Mouse (Mus musculus): Measurements from ENCODE around the gene Igf2bp3.
A peak's percentile ranks its signal among the peaks of the same experiment; 100 is the strongest.

Igf2bp3 gene

GRCm38 (mm10) chr6:49218275-49218802 lies 3.6 kb upstream of the Igf2bp3 start:
- DNase-seq (ENCODE audit: low spot score in 2 of 2): no peak

DNA sequence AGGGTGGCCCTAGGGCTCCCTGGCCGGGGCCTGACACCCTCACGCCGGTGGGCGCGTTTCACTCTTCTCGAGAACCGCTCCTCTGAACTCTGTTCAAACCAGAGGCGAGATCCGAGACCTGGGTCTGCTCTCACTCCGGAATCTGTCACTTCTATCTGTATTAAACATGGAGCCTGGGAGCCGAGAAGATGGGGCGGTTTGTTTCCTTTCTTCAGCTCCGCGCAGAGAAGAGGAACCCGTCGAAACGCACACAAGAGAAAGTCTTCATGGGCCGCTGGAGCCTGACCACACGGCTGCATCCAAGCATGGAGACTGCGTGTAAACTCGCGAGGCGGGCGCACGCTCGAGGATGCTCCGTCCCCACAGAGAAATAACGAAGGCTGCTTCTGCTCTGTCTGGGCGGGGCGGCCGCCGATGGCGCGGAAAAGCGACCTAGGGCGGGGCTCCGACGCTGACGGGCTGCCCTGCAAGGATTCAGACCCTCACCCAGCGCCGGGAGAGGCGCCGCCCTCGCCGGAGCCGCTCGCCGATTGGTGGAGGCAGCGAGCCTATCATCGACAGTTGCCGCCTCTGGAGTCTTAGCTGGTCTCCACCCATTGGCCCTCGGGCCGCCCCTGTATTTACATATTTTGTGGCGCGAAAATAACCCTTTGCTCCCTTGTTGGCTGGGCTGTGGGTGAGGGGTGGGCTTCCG lies 3.0 kb upstream of the Igf2bp3 start:
- peak; percentile 65 to 74 for DNase-seq (ENCODE audit: low spot score in 2 of 2)

GRCm38 (mm10) chr6:49216811-49217542 lies 2.2 kb upstream of the Igf2bp3 start:
- no peak for DNase-seq (ENCODE audit: low spot score in 2 of 2)

DNA sequence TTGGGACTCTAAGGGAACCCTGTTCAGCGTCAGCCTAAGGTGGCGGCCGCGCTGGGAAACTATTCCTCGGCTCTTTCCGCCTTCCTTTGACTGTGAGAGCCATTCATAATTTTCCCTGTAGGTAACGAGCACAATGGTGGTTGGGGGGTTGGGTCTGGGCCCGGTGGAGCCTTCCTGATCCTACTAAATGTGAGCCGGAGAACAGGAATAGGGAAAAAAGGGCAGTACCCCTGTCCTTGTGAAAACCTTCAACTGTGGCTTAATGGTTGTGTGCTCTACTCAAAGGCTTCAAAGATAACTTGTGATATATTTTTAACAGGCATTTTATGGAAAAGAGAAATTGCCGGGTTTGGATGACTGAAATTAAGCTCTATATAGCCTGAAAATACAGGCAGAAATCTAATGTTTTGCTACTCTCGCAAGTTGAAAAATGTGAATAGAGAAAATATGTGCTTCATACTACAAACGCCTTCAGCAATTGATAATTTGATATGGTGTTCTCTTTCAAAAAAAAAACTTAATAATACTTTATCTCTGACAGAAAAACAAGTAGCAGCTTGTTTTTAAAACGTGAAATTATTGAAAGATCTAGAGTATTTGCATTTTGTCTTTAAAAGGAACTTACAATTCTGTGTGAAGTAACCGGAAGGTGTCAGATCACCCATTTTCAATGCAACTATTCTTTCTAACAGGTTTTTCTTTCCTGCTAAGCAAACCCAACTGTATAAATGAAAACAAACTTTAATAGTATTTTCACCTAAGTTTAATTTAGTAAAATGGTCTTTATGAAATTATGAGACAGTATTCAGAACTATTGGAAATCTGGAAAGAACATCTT lies 1.2 kb upstream of the Igf2bp3 start:
- DNase-seq (ENCODE audit: low spot score in 2 of 2): peak in 1 of 2 experiments; percentile 9

DNA sequence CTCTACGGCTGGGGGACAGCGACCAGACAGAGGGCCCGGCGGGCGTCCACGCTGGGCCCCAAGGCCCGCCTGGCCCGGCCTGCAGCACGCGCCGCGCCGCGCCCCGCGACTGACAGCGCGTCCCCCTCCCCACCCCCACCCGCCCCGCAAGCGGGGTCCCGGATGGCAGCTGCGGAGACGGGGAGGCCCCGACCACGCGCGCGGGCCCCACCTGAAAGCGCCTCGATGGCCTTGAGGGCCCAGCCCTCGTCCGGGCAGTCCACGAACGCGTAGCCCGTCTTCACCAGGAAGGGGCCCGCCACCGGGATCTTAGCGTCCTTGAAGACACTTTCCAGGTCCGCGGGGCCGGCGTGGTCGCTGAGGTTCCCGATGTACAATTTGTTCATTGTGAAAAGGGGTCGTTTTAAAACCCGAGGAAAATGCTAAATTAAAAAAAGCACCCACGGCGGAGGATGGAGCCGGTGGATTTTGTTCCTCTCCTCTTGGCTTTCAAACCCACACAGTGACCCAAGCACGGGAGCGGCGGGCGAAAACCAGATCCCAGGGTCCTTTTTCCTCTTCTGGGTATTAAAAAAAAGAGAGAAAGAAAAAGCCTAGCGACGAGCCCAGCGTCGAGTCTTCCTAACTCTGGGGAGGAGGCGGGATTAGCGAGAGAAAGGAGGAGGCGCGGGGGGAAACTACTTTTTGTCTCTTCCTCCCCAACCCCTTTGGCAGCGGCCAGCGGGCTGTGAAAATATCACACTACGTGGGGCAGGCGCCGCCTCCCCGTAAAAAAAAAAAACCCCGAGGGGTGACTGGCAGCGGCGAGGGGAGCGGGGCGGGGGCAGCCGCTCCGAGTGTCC lies 450 bp downstream of the Igf2bp3 start:
- peak; percentile 16 to 25 for DNase-seq (ENCODE audit: low spot score in 2 of 2)

DNA sequence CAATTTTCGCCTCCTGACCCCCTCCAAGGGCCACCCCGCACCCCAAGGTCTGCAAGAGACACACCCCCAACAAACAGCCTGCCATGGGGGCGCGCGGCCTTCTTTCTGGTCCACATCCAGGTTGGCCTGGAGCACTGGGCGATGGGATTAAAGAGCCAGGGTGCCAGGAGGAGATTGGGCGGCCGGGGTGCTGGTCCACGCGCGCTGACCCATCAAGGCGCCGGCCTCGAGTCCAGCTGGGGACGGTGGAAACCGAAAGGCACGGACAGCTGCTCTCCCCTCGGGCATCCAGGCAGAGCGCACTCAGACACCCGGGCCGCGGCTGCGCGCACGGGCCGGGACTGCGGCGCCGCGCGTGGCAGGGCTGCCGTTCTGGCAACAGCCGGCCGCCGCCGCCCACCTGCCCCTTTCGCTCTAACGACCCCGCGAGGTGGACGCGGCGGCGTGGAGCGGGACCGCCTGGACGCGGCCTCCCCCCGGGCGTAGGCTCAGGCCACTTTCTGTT lies 1.1 kb downstream of the Igf2bp3 start:
- peak; percentile 14 to 28 for DNase-seq (ENCODE audit: low spot score in 2 of 2)

DNA sequence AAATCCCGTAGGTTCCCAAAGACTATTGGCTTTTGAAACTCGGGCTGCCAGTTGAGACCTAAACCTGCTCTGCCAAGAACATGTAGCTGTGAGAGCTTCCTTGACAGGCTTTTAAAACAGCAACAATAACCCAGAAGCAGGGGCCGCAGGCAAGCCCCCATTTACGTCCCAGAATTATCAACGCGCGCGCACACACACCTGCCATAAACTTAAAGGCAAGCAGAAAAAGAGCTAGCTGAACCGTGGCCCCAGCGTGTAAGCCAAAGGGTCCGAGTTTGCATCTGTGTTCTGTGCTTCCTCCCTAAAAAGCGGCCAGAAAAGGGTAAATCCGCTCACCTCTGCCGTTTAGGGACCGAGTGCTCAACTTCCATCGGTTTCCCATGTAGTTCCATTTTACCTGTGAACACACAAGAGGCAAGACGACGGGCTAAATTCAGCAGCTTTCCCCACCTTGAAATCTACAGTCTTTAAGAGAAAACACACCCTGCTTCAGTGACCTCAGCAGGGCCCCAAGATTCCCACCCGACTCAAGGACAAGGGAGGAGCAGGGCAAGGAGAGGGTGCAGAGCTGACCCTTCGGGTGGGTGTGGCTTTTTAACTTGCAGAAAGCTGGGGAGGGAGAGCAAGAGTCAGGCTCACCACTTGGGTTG lies 1.7 kb downstream of the Igf2bp3 start:
- peak in 1 of 2 experiments; percentile 3 for DNase-seq (ENCODE audit: low spot score in 2 of 2)

- DNase-seq (ENCODE audit: low spot score in 2 of 2): no peak
These were observed 2.6 kb downstream of the Igf2bp3 start for GRCm38 (mm10) chr6:49212141-49212540.

DNA sequence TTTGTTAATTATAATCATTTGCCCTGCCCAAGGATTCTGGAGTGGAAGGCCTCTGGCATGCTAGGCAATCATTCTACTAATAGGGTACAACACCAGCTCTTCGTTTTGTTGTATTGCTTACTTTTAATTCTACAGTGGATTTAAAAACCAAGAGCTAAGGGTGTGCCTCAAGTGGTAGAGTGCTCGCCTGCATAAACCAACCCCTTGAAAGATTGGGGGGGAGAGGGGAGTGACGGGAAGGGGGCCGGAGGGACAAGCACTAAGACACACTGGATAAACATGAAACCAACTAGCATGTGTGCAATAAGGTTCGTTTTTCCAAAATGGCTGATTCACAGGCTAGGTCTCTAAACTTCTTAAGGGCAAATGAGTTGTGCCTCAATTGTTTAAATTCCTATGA lies 3.2 kb downstream of the Igf2bp3 start:
- DNase-seq (ENCODE audit: low spot score in 2 of 2): no peak

GRCm38 (mm10) chr6:49209881-49210854 lies 4.6 kb downstream of the Igf2bp3 start:
- DNase-seq (ENCODE audit: low spot score in 2 of 2): peak; percentile 41 to 51

- peak in 1 of 2 experiments; percentile 2 for DNase-seq (ENCODE audit: low spot score in 2 of 2)
These were observed 5.8 kb downstream of the Igf2bp3 start for GRCm38 (mm10) chr6:49208935-49209334.

DNA sequence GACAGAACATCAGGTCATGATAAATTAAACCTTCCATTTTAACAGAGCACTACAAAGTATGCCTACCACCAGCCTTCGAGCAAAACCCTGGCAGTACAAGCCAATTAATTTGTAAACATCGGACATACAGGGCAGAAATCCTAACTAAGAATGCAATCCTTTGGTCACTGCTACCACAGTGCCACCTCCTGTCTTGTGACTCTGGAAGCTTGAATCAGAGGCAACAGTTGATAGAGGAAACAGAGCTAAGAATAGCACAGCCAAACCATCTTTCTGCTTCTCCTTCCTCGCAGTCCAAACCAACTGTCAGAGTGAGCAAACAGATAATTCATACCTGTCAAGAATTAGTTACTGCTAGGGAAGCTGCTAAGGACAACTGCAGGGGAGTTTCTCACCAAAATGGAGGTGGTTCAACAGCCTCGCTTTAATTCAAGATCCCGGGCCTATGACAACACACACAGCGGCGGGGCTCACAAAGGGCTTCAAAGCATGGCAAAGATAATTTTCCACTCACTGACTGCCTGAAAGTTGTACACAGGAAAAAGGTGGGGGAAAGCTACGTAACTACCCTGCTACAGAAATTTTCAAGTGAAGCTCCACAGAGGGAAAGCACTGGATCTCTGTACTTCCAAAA lies 6.3 kb downstream of the Igf2bp3 start:
- DNase-seq (ENCODE audit: low spot score in 2 of 2): no peak

DNA sequence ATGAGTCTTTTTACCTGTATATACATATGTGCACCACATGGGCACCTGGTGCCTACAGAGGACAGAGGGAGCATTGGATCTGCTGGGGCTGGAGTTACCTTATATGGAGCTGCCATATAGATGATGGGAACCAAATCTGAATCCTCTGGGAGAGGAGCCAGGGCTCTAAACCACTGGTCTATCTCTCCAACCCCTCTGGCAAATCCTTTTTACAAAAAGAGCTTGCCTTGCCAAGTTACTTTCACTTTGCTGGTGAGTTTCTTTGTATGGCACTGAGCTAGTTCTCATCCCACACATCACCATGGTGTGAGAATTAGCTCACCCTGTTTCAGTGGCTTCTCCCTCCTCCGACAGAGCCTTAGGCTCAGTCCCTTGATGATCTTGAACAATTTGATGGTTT lies 8.3 kb downstream of the Igf2bp3 start:
- no peak for DNase-seq (ENCODE audit: low spot score in 2 of 2)

- no peak for DNase-seq (ENCODE audit: low spot score in 2 of 2)
These were observed 19.6 kb downstream of the Igf2bp3 start for GRCm38 (mm10) chr6:49195188-49195587.

DNA sequence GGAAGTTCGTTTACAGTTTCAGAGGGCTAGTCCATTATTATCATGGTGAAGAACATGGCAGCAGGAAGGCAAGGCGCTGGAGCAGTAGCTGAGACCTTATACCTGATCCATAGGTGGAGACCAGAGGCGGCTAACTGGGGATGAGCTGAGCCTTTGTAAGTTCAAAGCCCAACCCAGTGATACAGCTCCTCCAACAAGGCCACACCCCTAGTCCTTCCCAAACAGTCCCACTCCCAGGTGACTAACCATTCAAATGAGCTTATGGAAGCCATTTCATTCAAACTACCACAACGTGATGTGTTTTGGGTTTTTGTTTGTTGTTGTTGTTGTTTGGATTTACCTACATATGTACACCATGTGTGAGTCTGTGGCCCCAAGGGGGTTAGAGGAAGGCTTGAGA lies 20.2 kb downstream of the Igf2bp3 start:
- no peak for DNase-seq (ENCODE audit: low spot score in 2 of 2)

- DNase-seq (ENCODE audit: low spot score in 2 of 2): no peak
These were observed 25.4 kb downstream of the Igf2bp3 start for GRCm38 (mm10) chr6:49189363-49189762.

GRCm38 (mm10) chr6:49187299-49187698 lies 27.5 kb downstream of the Igf2bp3 start:
- DNase-seq (ENCODE audit: low spot score in 2 of 2): no peak

GRCm38 (mm10) chr6:49176018-49176417 lies 38.7 kb downstream of the Igf2bp3 start:
- DNase-seq (ENCODE audit: low spot score in 2 of 2): no peak

- no peak for DNase-seq (ENCODE audit: low spot score in 2 of 2)
These were observed 40.1 kb downstream of the Igf2bp3 start for GRCm38 (mm10) chr6:49174616-49175015.

Data from urinary bladder, postnatal 36 days (tissue).